Mouse (Mus musculus): Measurements from ENCODE around the gene Ppp3ca. TPM values are rescaled to one million over a fixed set of nuclear protein-coding genes. Genes with fewer than 3 reads are reported as not detected.

Ppp3ca gene
- polyA plus RNA-seq, 1 experiment from 2014 or later = 127 TPM

DNA sequence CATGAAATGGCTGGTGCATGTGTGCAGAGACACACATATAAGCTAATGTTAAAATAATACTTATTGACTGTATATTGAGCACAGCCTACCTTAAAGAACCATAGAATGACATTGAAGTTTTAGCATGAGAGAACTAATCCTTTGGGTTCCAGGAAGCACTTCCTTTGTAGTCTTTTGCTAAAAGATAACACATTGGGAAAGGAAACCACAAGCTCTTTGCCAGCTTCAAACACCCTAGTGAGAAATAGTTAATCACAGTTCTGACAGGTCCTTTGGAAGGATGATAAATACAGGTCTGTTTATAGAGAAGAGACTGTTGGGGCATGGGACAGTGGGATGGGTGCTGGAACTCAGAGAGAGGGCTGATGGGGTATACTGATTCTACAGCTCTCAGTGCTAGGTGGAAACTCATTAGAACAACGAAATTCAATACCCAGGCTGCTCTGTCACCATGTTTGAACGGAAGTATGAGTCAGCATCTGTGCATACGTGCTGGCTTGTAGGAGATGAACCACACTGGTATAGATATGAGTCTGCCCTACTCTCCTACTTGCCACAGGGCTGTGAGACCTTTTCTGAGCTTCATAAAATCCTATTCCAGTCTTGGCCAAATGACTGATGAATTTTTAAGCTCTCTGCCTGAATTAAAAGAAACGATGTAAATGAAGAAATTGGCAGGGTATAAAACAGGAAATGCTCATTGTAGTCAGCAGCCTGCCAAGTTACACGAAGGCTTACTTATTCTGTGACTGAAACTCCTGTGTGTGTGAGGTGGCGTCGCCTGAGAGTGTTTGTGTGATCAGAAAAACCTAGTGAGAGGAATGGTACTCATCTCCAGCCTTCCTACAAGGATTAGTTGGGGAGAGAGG, 271.0 kb downstream of the Ppp3ca start:
- Histone ChIP-seq H3K9me3 (replicated peaks) (no peaks in the 10 kb centered on the region), H3K4me2 (replicated peaks) (no peak overlapping the region), H3K4me1 (no peaks in the 10 kb centered on the region), H3K4me3 (no peak overlapping the region), H3K36me3 (peaks cover 3% of the 10 kb centered on the region; the same call in 1 of the 2 replicates), H3K27me3 (no peaks in the 10 kb centered on the region), H3K9ac (no peak overlapping the region), H3K27ac (no peak overlapping the region)
- no peak for ATAC-seq (ENCODE audit: low FRiP score)
- WGBS = 83% methylated on average over 7 of the region's 7 CpGs

DNA sequence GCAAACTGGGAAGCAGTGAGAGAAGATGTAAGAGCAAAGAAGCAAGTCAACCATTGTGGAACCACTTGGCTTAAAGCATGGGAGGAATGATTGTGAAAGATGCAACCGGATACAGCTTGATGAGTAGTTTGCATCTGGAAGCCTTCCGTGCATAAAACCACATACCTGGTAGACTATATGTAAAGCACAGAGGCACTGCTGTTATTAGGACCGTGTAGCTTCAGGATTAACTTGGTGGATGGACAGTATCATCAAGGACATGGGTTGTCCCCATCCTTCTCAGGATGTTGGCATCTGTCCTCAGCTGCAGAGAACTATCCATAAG, 271.6 kb downstream of the Ppp3ca start:
- Histone ChIP-seq H3K36me3 (peaks cover 3% of the 10 kb centered on the region; the same call in 1 of the 2 replicates), H3K4me3 (no peak overlapping the region), H3K4me2 (replicated peaks) (no peak overlapping the region), H3K4me1 (no peaks in the 10 kb centered on the region), H3K9me3 (replicated peaks) (no peaks in the 10 kb centered on the region), H3K9ac (no peak overlapping the region), H3K27me3 (no peaks in the 10 kb centered on the region), H3K27ac (no peak overlapping the region)
- ATAC-seq (ENCODE audit: low FRiP score) = no peak
- WGBS = 94% methylated on average over 3 of the region's 3 CpGs

DNA sequence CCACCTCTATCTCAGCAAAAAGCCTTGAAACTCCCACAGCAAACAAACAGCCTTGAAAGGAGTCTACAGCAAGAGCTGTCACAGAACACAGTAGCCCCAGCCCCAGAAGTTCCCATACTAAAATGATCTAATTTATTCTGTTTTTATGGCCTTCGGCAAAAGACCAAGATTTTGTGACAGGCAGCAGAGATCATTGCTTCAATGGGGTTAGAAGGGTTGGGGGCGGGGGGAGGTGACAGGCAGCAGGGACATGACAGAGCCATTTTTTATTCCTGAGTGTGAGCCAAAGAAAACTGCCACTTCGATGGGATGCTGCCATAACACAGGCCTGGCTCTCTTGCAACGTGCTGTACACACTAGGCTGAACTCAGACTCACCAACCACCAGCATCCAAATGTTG, 275.6 kb downstream of the Ppp3ca start:
- no peak for ATAC-seq (ENCODE audit: low FRiP score)
- Histone ChIP-seq H3K9me3 (replicated peaks) (no peaks in the 10 kb centered on the region), H3K4me3 (no peak overlapping the region), H3K27me3 (no peaks in the 10 kb centered on the region), H3K4me2 (replicated peaks) (no peak overlapping the region), H3K27ac (no peak overlapping the region), H3K9ac (no peak overlapping the region), H3K36me3 (no peaks in the 10 kb centered on the region), H3K4me1 (no peaks in the 10 kb centered on the region)
- WGBS = 67% methylated on average over 4 of the region's 4 CpGs

DNA sequence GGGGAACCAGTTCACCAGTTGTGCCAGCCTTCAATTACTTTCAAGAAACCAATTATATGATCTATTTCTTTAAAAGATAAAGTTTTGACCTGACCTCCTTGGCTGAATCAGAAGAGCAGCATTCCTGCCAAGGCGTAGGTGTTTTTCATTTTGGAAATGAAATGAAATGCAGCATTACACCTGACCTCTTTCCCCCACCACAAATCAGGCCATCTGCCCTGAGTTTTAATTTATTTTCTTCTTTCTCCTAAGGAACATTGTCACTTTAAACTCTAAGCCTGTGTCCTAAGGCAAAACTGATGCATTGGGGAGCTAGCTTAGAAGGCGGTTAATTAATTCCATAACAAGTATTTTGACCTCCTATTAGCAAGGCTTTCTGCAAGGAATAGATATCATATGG, 276.7 kb downstream of the Ppp3ca start:
- H3K4me3 ChIP-seq = no peak overlapping the region
- no peak overlapping the region for H3K27ac ChIP-seq
- no peaks in the 10 kb centered on the region for H3K27me3 ChIP-seq
- no peak for ATAC-seq (ENCODE audit: low FRiP score)
- no peaks in the 10 kb centered on the region for H3K9me3 ChIP-seq (replicated peaks)
- no peaks in the 10 kb centered on the region for H3K36me3 ChIP-seq
- WGBS = 91% methylated on average over 2 of the region's 2 CpGs
- H3K9ac ChIP-seq = no peak overlapping the region
- no peaks in the 10 kb centered on the region for H3K4me1 ChIP-seq
- H3K4me2 ChIP-seq (replicated peaks) = no peak overlapping the region

DNA sequence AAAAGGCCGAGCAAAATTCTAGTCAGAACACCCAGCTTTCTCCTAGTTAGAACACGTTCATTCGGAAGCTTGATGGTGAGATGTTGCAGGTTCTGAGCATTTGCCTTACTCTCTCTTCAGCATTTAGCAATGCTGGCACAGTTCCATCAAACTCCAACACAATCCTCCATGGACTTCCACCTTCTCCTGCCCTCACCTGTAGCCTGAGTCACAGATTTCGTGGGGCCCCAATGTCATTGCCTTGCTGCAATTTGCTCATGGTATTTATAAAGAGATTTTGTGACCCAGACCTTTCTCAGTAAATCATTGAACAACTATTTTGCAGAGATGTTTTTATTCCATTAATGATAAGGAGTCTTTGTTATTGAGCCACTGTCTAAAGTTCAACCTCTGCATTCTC, 278.2 kb downstream of the Ppp3ca start:
- 90% methylated on average over 4 of the region's 4 CpGs for WGBS
- Histone ChIP-seq H3K4me2 (replicated peaks) (no peak overlapping the region), H3K27me3 (no peaks in the 10 kb centered on the region), H3K9ac (no peak overlapping the region), H3K9me3 (replicated peaks) (no peaks in the 10 kb centered on the region), H3K4me1 (no peaks in the 10 kb centered on the region), H3K36me3 (no peaks in the 10 kb centered on the region), H3K4me3 (no peak overlapping the region), H3K27ac (no peak overlapping the region)
- ATAC-seq (ENCODE audit: low FRiP score) = no peak

DNA sequence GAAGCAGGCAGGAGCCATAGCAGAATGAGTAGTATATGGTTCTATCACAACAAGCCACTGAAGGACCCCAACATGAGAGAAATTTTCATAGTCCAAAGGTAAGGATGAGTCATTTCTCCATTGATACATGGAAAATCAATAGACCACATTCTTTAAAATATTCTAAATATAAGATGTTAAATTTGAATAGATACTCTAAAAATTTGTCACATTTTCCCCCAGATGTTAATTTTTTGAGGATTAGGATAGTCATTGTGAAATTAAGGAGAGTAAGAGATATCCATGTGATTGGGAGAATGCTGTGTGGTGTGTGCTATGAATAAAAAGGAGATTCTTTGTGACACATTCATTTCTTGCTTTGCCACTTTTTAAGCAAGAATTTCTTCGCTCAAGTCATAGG, 281.9 kb downstream of the Ppp3ca start:
- Histone ChIP-seq H3K4me1 (no peaks in the 10 kb centered on the region), H3K9ac (no peak overlapping the region), H3K4me3 (no peak overlapping the region), H3K27me3 (no peaks in the 10 kb centered on the region), H3K4me2 (replicated peaks) (no peak overlapping the region), H3K9me3 (replicated peaks) (no peaks in the 10 kb centered on the region), H3K36me3 (no peaks in the 10 kb centered on the region), H3K27ac (no peak overlapping the region)
- WGBS = 80% methylated on average over 1 of the region's 1 CpGs
- no peak for ATAC-seq (ENCODE audit: low FRiP score)

DNA sequence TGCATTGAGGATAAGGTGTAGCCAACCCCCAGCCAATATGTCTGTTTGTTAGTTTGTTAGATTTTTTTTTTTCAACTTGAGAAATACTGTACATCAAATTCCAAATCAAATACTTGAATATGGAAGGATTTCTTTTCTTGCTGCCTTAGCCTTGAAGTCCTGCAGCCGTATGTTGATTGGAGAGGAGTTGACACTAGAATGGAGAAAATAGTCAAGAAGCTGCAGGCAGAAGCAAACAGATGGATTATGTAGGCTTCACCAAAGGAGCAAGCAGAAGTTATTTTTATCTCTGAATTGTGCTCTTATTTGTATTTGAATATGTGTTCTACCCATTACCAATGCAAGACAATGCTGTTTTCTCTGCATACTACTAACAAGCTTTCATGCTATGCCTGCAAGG, 282.9 kb downstream of the Ppp3ca start:
- Histone ChIP-seq H3K9ac (no peak overlapping the region), H3K27me3 (no peaks in the 10 kb centered on the region), H3K4me1 (no peaks in the 10 kb centered on the region), H3K4me3 (no peak overlapping the region), H3K36me3 (no peaks in the 10 kb centered on the region), H3K4me2 (replicated peaks) (no peak overlapping the region), H3K9me3 (replicated peaks) (no peaks in the 10 kb centered on the region), H3K27ac (no peak overlapping the region)
- 92% methylated on average over 1 of the region's 1 CpGs for WGBS
- ATAC-seq (ENCODE audit: low FRiP score) = no peak

DNA sequence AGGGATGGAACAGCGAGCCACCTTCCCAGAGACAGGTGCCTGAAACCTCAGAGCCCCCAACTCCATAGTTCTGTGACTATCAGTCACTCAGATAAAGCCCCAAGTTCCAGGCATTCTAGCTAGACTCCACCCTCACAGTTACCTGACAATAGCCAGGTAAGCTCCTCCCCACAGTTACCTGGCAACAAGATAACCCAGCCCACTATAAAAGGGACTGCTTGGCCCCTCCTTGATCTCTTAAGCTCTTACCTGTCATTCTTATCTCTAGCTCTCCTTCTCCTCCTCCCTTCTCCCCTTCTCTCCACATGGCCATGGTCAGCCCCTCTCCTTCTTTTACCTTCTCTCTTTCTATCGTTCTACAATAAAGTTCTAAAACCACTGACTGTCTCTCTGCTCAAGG, 285.1 kb downstream of the Ppp3ca start:
- H3K36me3 ChIP-seq = no peaks in the 10 kb centered on the region
- ATAC-seq (ENCODE audit: low FRiP score) = no peak
- no peaks in the 10 kb centered on the region for H3K4me1 ChIP-seq
- H3K27me3 ChIP-seq = no peaks in the 10 kb centered on the region
- no peak overlapping the region for H3K4me2 ChIP-seq (replicated peaks)
- H3K4me3 ChIP-seq = no peak overlapping the region
- H3K27ac ChIP-seq = no peak overlapping the region
- no peaks in the 10 kb centered on the region for H3K9me3 ChIP-seq (replicated peaks)
- 89% methylated on average over 2 of the region's 2 CpGs for WGBS
- H3K9ac ChIP-seq = no peak overlapping the region

DNA sequence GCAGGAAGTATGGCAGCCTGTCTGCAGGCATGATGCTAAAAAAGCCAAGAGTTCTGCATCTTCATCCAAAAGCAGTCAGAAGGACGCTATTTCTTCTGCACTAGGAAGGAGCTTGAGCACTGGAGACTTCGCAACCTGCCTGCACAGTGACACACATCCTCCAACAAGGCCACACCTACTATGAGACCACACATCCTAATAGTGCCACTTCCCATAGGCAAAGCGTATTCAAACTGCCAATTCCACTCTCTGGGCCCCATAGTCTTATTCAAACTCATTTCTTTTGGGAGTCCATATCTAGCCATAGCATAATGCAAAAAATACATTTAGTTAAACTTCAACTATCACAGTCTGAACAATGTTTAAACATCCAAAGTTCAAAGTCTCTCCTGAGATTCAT, 290.4 kb downstream of the Ppp3ca start:
- Histone ChIP-seq H3K9ac (no peak overlapping the region), H3K9me3 (replicated peaks) (no peaks in the 10 kb centered on the region), H3K36me3 (no peaks in the 10 kb centered on the region), H3K27ac (no peak overlapping the region), H3K4me2 (replicated peaks) (no peak overlapping the region), H3K4me3 (no peak overlapping the region), H3K27me3 (no peaks in the 10 kb centered on the region), H3K4me1 (no peaks in the 10 kb centered on the region)
- no peak for ATAC-seq (ENCODE audit: low FRiP score)
- 89% methylated on average over 3 of the region's 3 CpGs for WGBS

DNA sequence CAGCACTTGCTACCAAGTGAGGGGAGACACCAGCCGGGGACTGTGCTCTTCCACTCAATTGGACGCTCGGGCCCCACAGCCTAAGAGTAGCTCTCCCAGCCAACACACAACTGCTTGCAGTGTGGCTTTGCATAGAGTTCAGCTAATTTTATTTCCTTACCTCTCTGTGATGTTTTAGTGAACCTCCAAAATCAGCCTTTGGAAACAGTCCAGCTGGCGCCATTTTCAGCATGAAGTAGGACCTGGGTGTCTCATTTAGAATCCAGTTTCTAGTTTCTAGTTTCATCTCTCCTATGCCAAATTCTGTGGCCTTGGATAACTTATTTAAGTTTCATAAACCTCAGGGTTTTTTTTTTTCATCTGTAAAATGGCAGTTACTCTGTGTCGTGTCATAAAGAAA, 296.9 kb downstream of the Ppp3ca start:
- no peak overlapping the region for H3K9ac ChIP-seq
- no peak overlapping the region for H3K4me3 ChIP-seq
- WGBS = 95% methylated on average over 5 of the region's 5 CpGs
- H3K27me3 ChIP-seq = no peaks in the 10 kb centered on the region
- H3K27ac ChIP-seq = no peak overlapping the region
- no peak for ATAC-seq (ENCODE audit: low FRiP score)
- no peak overlapping the region for H3K4me2 ChIP-seq (replicated peaks)
- H3K4me1 ChIP-seq = no peaks in the 10 kb centered on the region
- H3K9me3 ChIP-seq (replicated peaks) = no peaks in the 10 kb centered on the region
- H3K36me3 ChIP-seq = no peaks in the 10 kb centered on the region

DNA sequence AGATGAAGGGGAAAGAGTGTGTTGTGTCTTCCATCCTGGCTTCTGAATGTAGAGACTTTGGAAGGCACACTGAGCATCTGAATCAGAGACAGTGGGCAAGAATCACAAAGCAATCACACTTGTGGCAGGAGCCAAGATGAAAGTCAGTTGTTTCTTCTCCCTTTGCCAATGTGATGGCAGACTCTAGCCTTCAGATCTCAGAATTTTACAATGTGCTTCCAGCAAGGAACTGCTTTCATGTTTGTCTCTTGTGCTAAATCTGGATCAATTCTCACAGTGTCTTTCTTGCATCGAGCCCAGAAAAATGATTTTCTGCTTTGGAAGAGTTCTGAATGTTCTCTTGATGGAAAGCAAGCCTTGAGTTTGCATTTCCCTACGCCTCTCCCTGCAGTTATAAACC, 297.6 kb downstream of the Ppp3ca start:
- H3K27ac ChIP-seq = no peak overlapping the region
- no peak overlapping the region for H3K4me2 ChIP-seq (replicated peaks)
- no peaks in the 10 kb centered on the region for H3K36me3 ChIP-seq
- WGBS = 91% methylated on average over 2 of the region's 2 CpGs
- no peak for ATAC-seq (ENCODE audit: low FRiP score)
- no peaks in the 10 kb centered on the region for H3K9me3 ChIP-seq (replicated peaks)
- no peaks in the 10 kb centered on the region for H3K27me3 ChIP-seq
- H3K4me3 ChIP-seq = no peak overlapping the region
- H3K9ac ChIP-seq = no peak overlapping the region
- no peaks in the 10 kb centered on the region for H3K4me1 ChIP-seq

DNA sequence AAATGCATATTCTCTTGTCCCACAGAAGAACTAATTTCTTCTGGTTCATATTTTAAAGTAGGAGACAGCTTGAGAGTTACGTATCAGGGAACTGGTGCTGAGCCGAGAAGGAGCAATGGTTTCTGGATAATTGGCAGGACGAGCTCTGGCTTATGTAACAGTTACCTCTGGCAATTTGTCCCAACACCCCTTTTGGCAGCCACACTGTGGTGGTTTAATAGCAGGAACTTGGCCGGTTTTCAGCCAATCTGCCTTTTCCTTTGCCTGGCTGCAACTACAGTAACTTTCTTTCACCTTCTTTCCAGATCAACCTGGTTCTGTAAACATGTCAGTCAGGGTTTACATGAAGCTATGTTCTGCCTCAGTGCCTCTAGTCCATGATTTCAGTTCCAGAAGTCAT, 299.9 kb downstream of the Ppp3ca start:
- Histone ChIP-seq H3K4me1 (no peaks in the 10 kb centered on the region), H3K9me3 (replicated peaks) (no peaks in the 10 kb centered on the region), H3K4me2 (replicated peaks) (no peak overlapping the region), H3K27ac (no peak overlapping the region), H3K9ac (no peak overlapping the region), H3K36me3 (no peaks in the 10 kb centered on the region), H3K4me3 (no peak overlapping the region), H3K27me3 (no peaks in the 10 kb centered on the region)
- 91% methylated on average over 4 of the region's 4 CpGs for WGBS
- ATAC-seq (ENCODE audit: low FRiP score) = no peak

DNA sequence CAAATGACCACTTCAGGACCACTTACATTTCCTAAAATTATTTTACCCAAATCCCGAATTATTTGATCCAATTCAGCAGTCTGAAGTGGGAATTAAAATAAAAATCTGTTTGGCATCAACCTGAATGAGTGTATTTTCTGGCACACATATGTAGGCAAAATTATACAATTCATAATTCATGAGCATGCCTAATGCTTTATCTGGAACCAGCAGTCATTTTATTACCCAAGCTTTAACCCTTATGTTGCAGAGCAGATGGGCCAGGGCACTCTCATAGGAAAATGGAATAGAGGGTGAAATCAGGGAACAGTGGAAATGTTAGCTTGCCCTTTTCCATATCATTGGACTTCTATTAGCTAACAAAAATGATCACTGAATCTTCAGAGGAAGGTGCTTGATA, 307.9 kb downstream of the Ppp3ca start:
- Histone ChIP-seq H3K27me3 (no peaks in the 10 kb centered on the region), H3K4me1 (no peaks in the 10 kb centered on the region), H3K4me2 (replicated peaks) (no peak overlapping the region), H3K9me3 (replicated peaks) (no peaks in the 10 kb centered on the region), H3K36me3 (no peaks in the 10 kb centered on the region), H3K27ac (no peak overlapping the region), H3K9ac (no peak overlapping the region), H3K4me3 (no peak overlapping the region)
- no peak for ATAC-seq (ENCODE audit: low FRiP score)
- 64% methylated on average over 1 of the region's 1 CpGs for WGBS
